ENCODE assay signal across 1 mouse cellular context in genomic region chr5:24360792-24361454, GRCm38 (mm10).
A peak's percentile ranks its signal among the peaks of the same experiment; 100 is the strongest.
TF ChIP-seq lines count a peak whose summit lies in the region.

No protein-coding gene starts in this region.

TF ChIP-seq in MEL, 35 proteins besides CTCF, POLR2A, EP300 and RAD21 (continued from another document):
- TF ChIP-seq ETS1 (IDR thresholded peaks at IDR 0.05; ENCODE audit: low read depth, low read length): peak; percentile 32; the same call in 1 of the 2 replicates
- TF ChIP-seq USF1 (IDR thresholded peaks at IDR 0.05; ENCODE audit: low read depth, low read length): 0 out of 2 replicates have a peak, but pooled peaks have one; percentile 40
- peak; percentile 52; the same call in 1 of the 2 replicates for TF ChIP-seq HCFC1 (IDR thresholded peaks at IDR 0.05; ENCODE audit: low read depth, low read length)
- no peak for TF ChIP-seq ELF1 (IDR thresholded peaks at IDR 0.05; ENCODE audit: low read depth, low read length)
- no peak for TF ChIP-seq NELFE (IDR thresholded peaks at IDR 0.05; ENCODE audit: low read depth, low read length)
- no peak for TF ChIP-seq MEF2A (IDR thresholded peaks at IDR 0.05; ENCODE audit: extremely low read depth, insufficient replicate concordance, low read depth, low read length, poor library complexity, severe bottlenecking)
- TF ChIP-seq UBTF (IDR thresholded peaks at IDR 0.05; ENCODE audit: borderline replicate concordance, insufficient read depth, low read depth, low read length): no peak
- no peak for TF ChIP-seq MYB (IDR thresholded peaks at IDR 0.05; ENCODE audit: low read depth, low read length)
- TF ChIP-seq TBP (IDR thresholded peaks at IDR 0.05; ENCODE audit: low read depth, low read length): 0 out of 2 replicates have a peak, but pooled peaks have one; percentile 22
- no peak for TF ChIP-seq ZMIZ1 (IDR thresholded peaks at IDR 0.05; ENCODE audit: low read depth, low read length)
TF ChIP-seq in MEL: peak in this region for 13.
